Mouse (Mus musculus) liver, embryonic 14.5 days (tissue): ENCODE measurements at regions not wholly inside any gene's neighbourhood (a gene's known extent, or its start where the extent isn't known, plus 50 kb on each side); places are given as distances from the start of the nearest gene placed in this dataset.

Experiments
- CTCF ChIP-seq: IDR thresholded peaks from 2 replicates; pipeline ENCODE4 v1.5.1; 2016; ENCODE audit warnings: antibody characterized with exemption, low read depth, control low read depth
- EP300 ChIP-seq: IDR thresholded peaks from 2 replicates; pipeline ENCODE4 v1.6.1; 2016; ENCODE audit warnings: antibody characterized with exemption, low read depth

DNA sequence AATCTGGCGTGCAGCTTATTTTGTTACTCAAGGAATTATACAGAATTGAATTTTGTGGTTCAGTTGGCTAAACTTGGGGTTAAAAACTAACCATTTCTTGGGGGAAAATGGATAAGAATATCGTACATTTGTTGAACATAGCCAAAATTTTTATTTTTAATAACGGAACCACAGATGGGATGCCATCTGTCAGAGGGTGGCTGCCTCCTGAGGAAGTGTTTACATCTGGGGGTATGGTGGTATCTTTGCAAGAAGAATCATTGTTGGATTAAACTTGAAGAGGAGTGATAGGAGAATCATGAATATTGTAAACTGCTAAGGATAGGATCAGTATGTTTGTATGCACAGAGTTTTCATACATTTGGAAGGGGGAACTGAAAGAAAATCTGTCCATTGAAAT is 144.9 kb upstream of the Slit2 start:
- TF ChIP-seq EP300 (no peak), CTCF (no peak)
